Mouse (Mus musculus) MEL (cell line): ENCODE measurements around the gene Mettl23.

Experiments
- CTCF ChIP-seq, 3 experiments: IDR thresholded peaks in 2 of 3; conservative IDR thresholded peaks in 1 of 3; 2 replicates each; pipeline ENCODE4 v1.5.1; 2011 to 2012; ENCODE audit warnings: low read length in 3 of 3, low read depth in 2 of 3, mild to moderate bottlenecking in 2 of 3, improper control_type of control experiment in 1 of 3, inconsistent platforms in 1 of 3, mixed read lengths in 1 of 3, moderate library complexity in 1 of 3; ENCODE audit not compliant: control insufficient read depth in 1 of 3, insufficient read depth in 1 of 3, poor library complexity in 1 of 3, severe bottlenecking in 1 of 3
- EP300 ChIP-seq, 2 experiments: IDR thresholded peaks; 2 replicates each; pipeline ENCODE4 v1.6.1; 2011; ENCODE audit warnings: improper control_type of control experiment in 2 of 2, low read length in 2 of 2, low read depth in 1 of 2, mild to moderate bottlenecking in 1 of 2
- MEF2A ChIP-seq: IDR thresholded peaks from 2 replicates; pipeline ENCODE4 v1.6.1; 2014; ENCODE audit warnings: low read depth, mild to moderate bottlenecking, inconsistent platforms, low read length, improper control_type of control experiment; ENCODE audit not compliant: poor library complexity, insufficient replicate concordance, severe bottlenecking; ENCODE audit errors: extremely low read depth
- MYB ChIP-seq: IDR thresholded peaks from 2 replicates; pipeline ENCODE4 v1.6.1; 2011; ENCODE audit warnings: mild to moderate bottlenecking, low read depth, low read length, improper control_type of control experiment
- POLR2A ChIP-seq, 2 experiments: IDR thresholded peaks; 2 replicates each; pipeline ENCODE4 v1.6.1; 2011 to 2012; ENCODE audit warnings: low read length in 2 of 2, mild to moderate bottlenecking in 2 of 2, control low read depth in 1 of 2, improper control_type of control experiment in 1 of 2, low read depth in 1 of 2, moderate library complexity in 1 of 2; ENCODE audit not compliant: control insufficient read depth in 1 of 2, insufficient read depth in 1 of 2, poor library complexity in 1 of 2
- TAL1 ChIP-seq: IDR thresholded peaks from 2 replicates; pipeline ENCODE4 v1.6.1; 2012; ENCODE audit warnings: mild to moderate bottlenecking, inconsistent platforms, low read length, moderate library complexity, mixed read lengths
- TCF12 ChIP-seq: IDR thresholded peaks from 2 replicates; pipeline ENCODE4 v1.6.1; 2014; ENCODE audit warnings: low read depth, mild to moderate bottlenecking, inconsistent platforms, low read length, improper control_type of control experiment, moderate library complexity
- ZNF384 ChIP-seq: IDR thresholded peaks from 2 replicates; pipeline ENCODE4 v1.6.1; 2012; ENCODE audit warnings: low read depth, mild to moderate bottlenecking, inconsistent platforms, low read length, improper control_type of control experiment

DNA sequence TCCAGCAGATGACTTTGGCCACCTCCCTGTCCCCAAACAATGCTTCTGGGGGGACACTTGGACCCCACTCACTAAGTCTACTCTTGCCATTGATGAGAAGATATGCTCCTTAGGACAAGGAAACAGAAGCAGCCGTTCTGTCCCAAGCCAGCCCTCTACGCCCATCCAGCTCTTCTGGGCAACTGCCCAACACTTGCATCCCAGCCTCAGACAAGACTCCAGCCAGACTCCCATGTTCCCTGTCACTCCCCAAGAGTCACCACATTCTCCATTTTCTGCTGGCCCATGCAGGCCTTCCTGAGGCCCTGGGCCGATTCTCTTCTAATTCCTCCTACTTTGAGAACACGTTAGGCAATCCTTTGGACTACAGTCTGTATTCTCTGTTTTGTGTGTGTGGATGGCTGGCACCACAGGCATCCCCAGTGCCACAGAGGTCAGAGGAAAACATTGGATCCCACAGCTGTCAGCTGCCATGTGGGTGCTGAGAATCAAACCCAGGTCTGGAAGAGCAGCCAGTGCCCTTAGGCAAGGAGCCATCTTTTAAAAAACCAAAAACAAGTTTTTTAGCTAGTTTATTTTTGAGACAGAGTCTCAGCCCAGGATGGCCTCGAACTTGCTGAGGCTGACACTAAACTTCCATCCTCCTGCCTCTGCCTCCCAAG lies 23.0 kb upstream of the Mettl23 start:
- TF ChIP-seq EP300 (IDR thresholded peaks at IDR 0.05; ENCODE audit: low read depth in 1 of 2, low read length in 2 of 2), result no peak
- TF ChIP-seq POLR2A (IDR thresholded peaks at IDR 0.05; ENCODE audit: control insufficient read depth in 1 of 2, insufficient read depth in 1 of 2, low read depth in 1 of 2, low read length in 2 of 2, poor library complexity in 1 of 2), result no peak
- TF ChIP-seq ZNF384, result no peak
- TF ChIP-seq MEF2A, result no peak
- no peak for TF ChIP-seq TAL1
- TF ChIP-seq CTCF (IDR thresholded peaks at IDR 0.05 in 2 of 3, conservative IDR thresholded peaks at IDR 0.05 in 1 of 3; ENCODE audit: control insufficient read depth in 1 of 3, insufficient read depth in 1 of 3, low read depth in 2 of 3, low read length in 3 of 3, poor library complexity in 1 of 3, severe bottlenecking in 1 of 3), result no peak
- TF ChIP-seq MYB, result no peak
- no peak for TF ChIP-seq TCF12
